Mouse (Mus musculus) bone marrow macrophage, adult 2 months (primary cell): ENCODE data around the gene Sh3gl1. TPM values are rescaled to one million over a fixed set of nuclear protein-coding genes. Genes with fewer than 3 reads are reported as not detected.

Experiments
- H3K27ac ChIP-seq: 2 replicates; pipeline ENCODE4 v1.5.1; 2012; ENCODE audit warnings: low read depth, low read length; ENCODE audit not compliant: insufficient read depth
- H3K4me1 ChIP-seq: 2 replicates; pipeline ENCODE4 v1.6.1; 2012; ENCODE audit warnings: low read length; ENCODE audit not compliant: control insufficient read depth, insufficient read depth
- H3K4me3 ChIP-seq: 2 replicates; pipeline ENCODE4 v1.5.1; 2012; ENCODE audit warnings: mild to moderate bottlenecking, low read length, moderate library complexity; ENCODE audit not compliant: insufficient read depth
- CTCF ChIP-seq: IDR thresholded peaks from 2 replicates; pipeline ENCODE4 v1.5.1; 2012; ENCODE audit warnings: low read depth, mild to moderate bottlenecking, low read length, moderate library complexity
- POLR2A ChIP-seq: IDR thresholded peaks from 2 replicates; pipeline ENCODE4 v1.6.1; 2012; ENCODE audit warnings: mild to moderate bottlenecking, low read depth, low read length, borderline replicate concordance
- polyA plus RNA-seq: library from polyadenylated mRNA; stranded (reverse); fragments of >200 nt; gene quantifications from 2 replicates; pipeline ENCODE4 v1.2.4, GENCODE M21; 2012; ENCODE audit not compliant: missing spikeins, insufficient read depth, insufficient read length

Sh3gl1 gene
- polyA plus RNA-seq = 98.2 and 99.0 TPM in 2 replicates

DNA sequence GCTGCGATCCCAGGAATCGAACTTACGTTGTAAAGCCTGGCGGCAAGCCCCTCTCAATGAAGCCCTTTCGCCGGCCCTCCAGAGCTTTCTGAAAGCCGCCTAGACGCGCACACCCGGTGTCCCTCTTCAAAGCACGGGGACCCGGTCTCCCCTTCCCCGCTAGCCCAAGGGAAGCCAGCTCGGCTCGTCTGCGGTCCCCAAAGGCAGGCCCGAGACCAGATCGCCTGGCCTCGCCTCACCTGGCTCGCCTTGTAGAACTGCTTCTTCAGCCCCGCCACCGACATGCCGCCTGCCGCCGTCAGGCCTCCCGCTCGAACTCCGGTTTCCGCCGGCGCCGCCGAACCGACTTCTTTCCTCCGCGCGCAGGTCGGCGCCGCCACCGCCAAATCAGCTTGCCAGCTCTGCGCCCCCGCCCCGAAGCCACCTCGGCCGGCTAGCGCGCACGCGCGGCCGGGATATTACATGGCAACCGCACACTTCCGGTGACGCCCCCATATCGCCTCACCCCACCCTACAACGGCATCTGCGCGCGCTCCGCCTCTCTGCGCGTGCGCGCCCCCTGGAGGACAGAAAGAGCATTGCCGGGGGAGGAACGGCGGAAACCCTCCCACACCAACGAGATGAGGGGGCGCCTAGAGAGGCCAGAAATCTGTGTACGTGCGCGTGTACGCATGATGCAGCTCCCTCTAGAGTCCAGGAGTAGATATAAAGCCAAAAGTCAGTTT lies at the start of gene Sh3gl1:
Gene Sh3gl1 (minus strand): TSS at position 460 of the 725 bp plus-strand sequence.
- TF ChIP-seq POLR2A = no peak
- peak; percentile 64 for TF ChIP-seq CTCF
- Histone ChIP-seq H3K27ac (peak within 1 kb of the TSS; percentile 79), H3K4me1 (peaks cover 42% of the 10 kb centered on the region), H3K4me3 (peak within 1 kb of the TSS; percentile 96)

- TF ChIP-seq POLR2A (no peak), CTCF (no peak)
- H3K4me3 ChIP-seq = peak overlapping the region; percentile 77
- H3K4me1 ChIP-seq = peaks cover 16% of the 10 kb centered on the region
- H3K27ac ChIP-seq = no peak overlapping the region
Observed at GRCm38 (mm10) chr17:56080781-56081585, 44.5 kb upstream of the Sh3gl1 start.

DNA sequence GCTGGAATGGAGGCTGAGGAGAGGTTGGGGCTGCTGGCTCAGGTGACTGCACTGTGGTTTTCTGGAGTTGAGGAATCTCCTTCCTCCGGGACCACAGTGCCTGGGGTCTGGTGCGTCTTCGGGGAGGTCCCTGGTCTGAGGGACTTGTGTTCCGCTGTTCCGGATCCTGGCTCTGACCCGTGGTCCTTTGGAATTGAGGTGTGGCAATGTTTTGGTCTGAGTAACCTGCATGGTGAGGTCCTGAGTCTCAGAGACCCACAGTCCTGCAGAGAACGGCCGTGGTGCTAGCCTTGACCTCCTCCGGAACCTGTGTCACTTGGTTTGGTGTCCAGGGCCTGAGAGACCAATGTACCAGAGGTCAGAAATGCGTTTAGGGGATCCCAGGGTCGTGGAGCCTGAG lies 43.5 kb upstream of the Sh3gl1 start:
- peak overlapping the region; percentile 77 for H3K4me3 ChIP-seq
- no peak for TF ChIP-seq CTCF
- no peak for TF ChIP-seq POLR2A
- H3K27ac ChIP-seq = no peak overlapping the region
- peaks cover 22% of the 10 kb centered on the region for H3K4me1 ChIP-seq

DNA sequence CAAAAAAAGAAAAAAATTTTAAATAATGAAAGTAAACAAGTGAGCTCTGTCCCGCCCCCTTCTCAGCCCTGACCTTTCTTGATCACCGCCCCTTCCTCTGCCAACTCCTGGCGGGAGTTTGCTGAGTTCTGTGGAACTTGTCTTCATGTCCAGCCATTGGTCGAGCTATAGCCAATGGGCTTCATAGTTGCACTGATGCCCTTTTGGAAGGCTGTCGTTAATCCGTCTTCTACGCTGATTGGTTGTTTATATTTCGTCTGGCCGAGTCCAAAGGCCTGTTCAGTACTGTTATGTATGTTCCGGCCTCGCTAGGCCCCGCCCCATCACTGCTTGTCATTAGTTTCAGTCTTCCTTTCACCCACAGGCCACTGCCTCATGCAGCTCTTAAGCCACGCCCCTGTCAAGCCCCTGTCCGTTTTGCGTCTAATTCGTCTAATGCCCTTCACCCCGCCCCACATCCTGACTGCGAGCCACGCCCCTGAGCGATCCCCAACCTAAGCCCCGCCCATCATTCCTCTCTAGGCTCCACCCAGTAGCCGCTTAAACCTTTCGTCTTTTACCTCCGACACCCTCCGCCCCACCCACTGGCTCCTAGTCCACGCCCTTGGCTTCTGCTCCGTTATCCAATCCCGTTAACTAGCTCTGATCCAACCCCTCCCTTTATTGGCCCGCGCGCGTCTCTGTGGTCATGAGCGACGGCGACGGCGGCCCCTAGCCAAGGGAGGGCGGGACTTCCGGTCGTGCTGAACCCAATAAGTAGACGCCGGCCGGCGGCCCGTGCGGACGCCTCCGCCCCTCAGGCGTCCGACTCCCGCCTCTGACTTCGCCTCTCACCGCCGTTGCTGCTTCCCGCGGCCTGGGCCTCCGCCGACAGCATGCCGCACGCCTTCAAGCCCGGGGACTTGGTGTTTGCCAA lies 42.7 kb upstream of the Sh3gl1 start, which contains the start of gene Hdgfl2:
Gene Hdgfl2 (plus strand): TSS at position 755 of the 916 bp plus-strand sequence.
- H3K4me3 ChIP-seq = peak within 1 kb of the TSS; percentile 77
- TF ChIP-seq POLR2A = peak; percentile 89
- no peak for TF ChIP-seq CTCF
- peaks cover 23% of the 10 kb centered on the region for H3K4me1 ChIP-seq
- peak within 1 kb of the TSS; percentile 41 for H3K27ac ChIP-seq

DNA sequence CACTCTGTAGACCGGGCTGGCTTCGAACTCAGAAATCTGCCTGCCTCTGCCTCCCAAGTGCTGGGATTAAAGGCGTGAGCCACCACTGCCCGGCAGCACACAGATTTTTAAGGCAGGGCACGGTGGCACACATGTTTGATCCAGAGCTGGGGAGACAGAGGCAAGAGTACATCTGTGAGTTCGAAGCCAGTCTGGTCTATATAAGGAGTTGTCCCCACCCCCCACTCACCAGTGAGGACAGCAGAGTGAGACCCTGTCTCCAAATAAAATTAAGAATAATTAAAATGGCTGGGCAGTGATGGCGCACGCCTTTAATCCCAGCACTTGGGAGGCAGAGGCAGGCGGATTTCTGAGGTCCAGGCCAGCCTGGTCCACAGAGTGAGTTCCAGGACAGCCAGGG lies 41.9 kb upstream of the Sh3gl1 start:
- Histone ChIP-seq H3K4me3 (peak overlapping the region; percentile 42), H3K4me1 (peaks cover 29% of the 10 kb centered on the region), H3K27ac (peak overlapping the region; percentile 41)

DNA sequence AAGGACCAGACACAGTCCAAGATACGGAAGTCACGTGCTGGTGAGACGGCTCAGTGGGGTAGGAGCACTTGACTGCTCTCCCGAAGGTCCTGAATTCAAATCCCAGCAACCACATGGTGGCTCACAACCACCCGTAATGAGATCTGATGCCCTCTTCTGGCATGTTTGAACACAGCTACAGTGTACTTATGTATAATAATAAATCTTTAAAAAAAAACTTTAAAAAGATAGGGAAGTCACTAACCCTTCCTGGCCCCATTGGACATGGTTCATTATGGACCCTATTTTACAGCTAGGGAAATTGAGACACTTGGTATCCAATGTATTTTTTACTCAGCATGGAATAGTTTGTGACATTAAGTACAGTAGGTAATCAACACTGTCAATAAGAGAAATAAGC lies 41.1 kb upstream of the Sh3gl1 start:
- no peak for TF ChIP-seq CTCF
- no peak for TF ChIP-seq POLR2A
- H3K27ac ChIP-seq = no peak overlapping the region
- H3K4me3 ChIP-seq = no peak overlapping the region
- peaks cover 29% of the 10 kb centered on the region for H3K4me1 ChIP-seq

- Histone ChIP-seq H3K4me3 (peak within 1 kb of the TSS; percentile 86), H3K4me1 (peaks cover 16% of the 10 kb centered on the region), H3K27ac (peak within 1 kb of the TSS; percentile 98)
- TF ChIP-seq CTCF (no peak), POLR2A (no peak)
Observed at GRCm38 (mm10) chr17:56074827-56075208, 38.4 kb upstream of the Sh3gl1 start, which contains the start of gene Ubxn6. Ubxn6 (minus strand) TSS chr17:56075028.

GRCm38 (mm10) chr17:56074097-56074826 lies 37.8 kb upstream of the Sh3gl1 start:
- Histone ChIP-seq H3K27ac (peak overlapping the region; percentile 98), H3K4me3 (peak overlapping the region; percentile 86), H3K4me1 (peaks cover 16% of the 10 kb centered on the region)
- no peak for TF ChIP-seq CTCF
- TF ChIP-seq POLR2A = no peak

- Histone ChIP-seq H3K4me3 (no peak overlapping the region), H3K4me1 (peaks cover 12% of the 10 kb centered on the region), H3K27ac (no peak overlapping the region)
- no peak for TF ChIP-seq POLR2A
- TF ChIP-seq CTCF = no peak
Observed at GRCm38 (mm10) chr17:56072243-56072642, 35.8 kb upstream of the Sh3gl1 start.
